Mouse (Mus musculus) embryonic facial prominence, embryonic 15.5 days (tissue): ENCODE data around the gene Dtd2. TPM values are rescaled to one million over a fixed set of nuclear protein-coding genes. Genes with fewer than 3 reads are reported as not detected.

Source experiments
- ATAC-seq: fragments of 200-750 bp; cut with Nextera tagmentation; 2 replicates; pipeline ENCODE4 v1.8.0; 2017; ENCODE audit warnings: low read depth, moderate TSS enrichment; ENCODE audit not compliant: insufficient number of reproducible peaks, low FRiP score, low TSS enrichment
- H3K27ac ChIP-seq: fragments of 300-500 bp; sonication (generic); replicated peaks from 2 replicates; pipeline ENCODE4 v1.5.1; 2015; ENCODE audit warnings: mild to moderate bottlenecking, inconsistent platforms
- H3K27me3 ChIP-seq: fragments of 300-500 bp; sonication (generic); 2 replicates; pipeline ENCODE4 v1.6.1; 2015; ENCODE audit warnings: inconsistent platforms
- H3K36me3 ChIP-seq: fragments of 300-500 bp; sonication (generic); 2 replicates; pipeline ENCODE4 v1.6.1; 2015; ENCODE audit warnings: mild to moderate bottlenecking, inconsistent platforms
- H3K4me1 ChIP-seq: fragments of 300-500 bp; sonication (generic); 2 replicates; pipeline ENCODE4 v1.6.1; 2015; ENCODE audit warnings: inconsistent platforms
- H3K4me2 ChIP-seq: fragments of 300-500 bp; sonication (generic); replicated peaks from 2 replicates; pipeline ENCODE4 v1.6.1; 2015; ENCODE audit warnings: mild to moderate bottlenecking, inconsistent platforms
- H3K4me3 ChIP-seq: fragments of 300-500 bp; sonication (generic); replicated peaks from 2 replicates; pipeline ENCODE4 v1.5.1; 2015; ENCODE audit warnings: mild to moderate bottlenecking, inconsistent platforms
- H3K9ac ChIP-seq: fragments of 300-500 bp; sonication (generic); 2 replicates; pipeline ENCODE4 v1.6.1; 2015; ENCODE audit warnings: inconsistent platforms
- H3K9me3 ChIP-seq: fragments of 300-500 bp; sonication (generic); replicated peaks from 2 replicates; pipeline ENCODE4 v1.6.1; 2016; ENCODE audit warnings: inconsistent platforms
- WGBS: fragments of 180-500 bp; shearing (Covaris S2); methylation state at CpG from one replicate; pipeline ENCODE4 v1.1.7; 2015; 5-methylcytosine and 5-hydroxymethylcytosine counted together
- polyA plus RNA-seq: library from polyadenylated mRNA; unstranded; fragments of >200 nt; fragmentation: Nextera tagmentation; extraction: Ambion mirVana; gene quantifications from 2 replicates; pipeline ENCODE4 v1.2.1, GENCODE M21; 2015

Gene Dtd2
- polyA plus RNA-seq, 1 experiment from 2014 or later, result 20.8 TPM

- 86% methylated on average over 6 of the region's 6 CpGs for WGBS
- ATAC-seq, result no peak
Observed at GRCm38 (mm10) chr12:51957626-51958025, 48.7 kb downstream of the Dtd2 start.

GRCm38 (mm10) chr12:51952309-51952708, 54.0 kb downstream of the Dtd2 start:
- Histone ChIP-seq H3K4me3 (no peak overlapping the region), H3K27me3 (no peaks in the 10 kb centered on the region), H3K4me2 (no peak overlapping the region), H3K4me1 (no peaks in the 10 kb centered on the region), H3K9ac (no peak overlapping the region), H3K9me3 (no peaks in the 10 kb centered on the region), H3K27ac (no peak overlapping the region), H3K36me3 (peaks cover 75% of the 10 kb centered on the region)
- no peak for ATAC-seq
- 85% methylated on average over 10 of the region's 10 CpGs for WGBS

More at GRCm38 (mm10) chr12:51957626-51958025, 48.7 kb downstream of the Dtd2 start:
- no peak overlapping the region for H3K9ac ChIP-seq
- H3K4me2 ChIP-seq, result no peak overlapping the region
- H3K9me3 ChIP-seq, result no peaks in the 10 kb centered on the region
- peaks cover 37% of the 10 kb centered on the region for H3K36me3 ChIP-seq
- H3K4me1 ChIP-seq, result no peaks in the 10 kb centered on the region
- H3K4me3 ChIP-seq, result no peak overlapping the region
- no peaks in the 10 kb centered on the region for H3K27me3 ChIP-seq
- H3K27ac ChIP-seq, result no peak overlapping the region

GRCm38 (mm10) chr12:51947498-51947945, 58.8 kb downstream of the Dtd2 start:
- no peak overlapping the region for H3K9ac ChIP-seq
- H3K36me3 ChIP-seq, result peaks cover 72% of the 10 kb centered on the region
- no peak for ATAC-seq
- H3K4me2 ChIP-seq, result no peak overlapping the region
- WGBS, result 86% methylated on average over 10 of the region's 10 CpGs
- no peaks in the 10 kb centered on the region for H3K4me1 ChIP-seq
- H3K27me3 ChIP-seq, result no peaks in the 10 kb centered on the region
- no peak overlapping the region for H3K4me3 ChIP-seq
- H3K9me3 ChIP-seq, result no peaks in the 10 kb centered on the region
- no peak overlapping the region for H3K27ac ChIP-seq

- Histone ChIP-seq H3K27ac (no peak overlapping the region), H3K4me2 (no peak overlapping the region), H3K9me3 (no peaks in the 10 kb centered on the region), H3K9ac (no peak overlapping the region), H3K4me1 (no peaks in the 10 kb centered on the region), H3K27me3 (no peaks in the 10 kb centered on the region), H3K36me3 (peaks cover 50% of the 10 kb centered on the region), H3K4me3 (no peak overlapping the region)
- 90% methylated on average over 9 of the region's 9 CpGs for WGBS
- ATAC-seq, result no peak
Observed at GRCm38 (mm10) chr12:51945331-51945730, 61.0 kb downstream of the Dtd2 start.

- Histone ChIP-seq H3K4me1 (no peaks in the 10 kb centered on the region), H3K9ac (no peak overlapping the region), H3K4me3 (no peak overlapping the region), H3K4me2 (no peak overlapping the region), H3K36me3 (peaks cover 33% of the 10 kb centered on the region; the same call in 1 of the 2 replicates), H3K27me3 (no peaks in the 10 kb centered on the region), H3K9me3 (no peaks in the 10 kb centered on the region), H3K27ac (no peak overlapping the region)
- 84% methylated on average over 4 of the region's 4 CpGs for WGBS
- no peak for ATAC-seq
Observed at GRCm38 (mm10) chr12:51939848-51940247, 66.5 kb downstream of the Dtd2 start.

Other genes with a start within 250 kb of the Dtd2 start
- gene Hectd1, start 177.0 kb downstream of the Dtd2 start, polyA plus RNA-seq, result 39.8 and 40.7 TPM in 2 replicates
- gene Heatr5a, start 35.2 kb downstream of the Dtd2 start, polyA plus RNA-seq, result 11.2 and 12.7 TPM in 2 replicates
- gene Gpr33, start 21.6 kb upstream of the Dtd2 start, polyA plus RNA-seq, result not detected in 2 replicates
- 12.2 and 13.3 TPM in 2 replicates for gene Nubpl, start 91.2 kb upstream of the Dtd2 start, polyA plus RNA-seq